Mouse (Mus musculus) ES-E14 (cell line): ENCODE results near the gene Pcbp1.

ENCODE experiments used
- HCFC1 ChIP-seq: IDR thresholded peaks from 2 replicates; pipeline ENCODE4 v1.6.1; 2012; ENCODE audit warnings: low read length, inconsistent platforms, borderline replicate concordance; ENCODE audit not compliant: insufficient read depth
- MAFK ChIP-seq: IDR thresholded peaks from 2 replicates; pipeline ENCODE4 v1.6.1; 2014; ENCODE audit warnings: mild to moderate bottlenecking, low read depth, low read length, inconsistent platforms; ENCODE audit not compliant: insufficient read depth
- ZC3H11A ChIP-seq: IDR thresholded peaks from 2 replicates; pipeline ENCODE4 v1.6.1; 2012; ENCODE audit warnings: low read depth, mild to moderate bottlenecking, inconsistent platforms, low read length, borderline replicate concordance

DNA sequence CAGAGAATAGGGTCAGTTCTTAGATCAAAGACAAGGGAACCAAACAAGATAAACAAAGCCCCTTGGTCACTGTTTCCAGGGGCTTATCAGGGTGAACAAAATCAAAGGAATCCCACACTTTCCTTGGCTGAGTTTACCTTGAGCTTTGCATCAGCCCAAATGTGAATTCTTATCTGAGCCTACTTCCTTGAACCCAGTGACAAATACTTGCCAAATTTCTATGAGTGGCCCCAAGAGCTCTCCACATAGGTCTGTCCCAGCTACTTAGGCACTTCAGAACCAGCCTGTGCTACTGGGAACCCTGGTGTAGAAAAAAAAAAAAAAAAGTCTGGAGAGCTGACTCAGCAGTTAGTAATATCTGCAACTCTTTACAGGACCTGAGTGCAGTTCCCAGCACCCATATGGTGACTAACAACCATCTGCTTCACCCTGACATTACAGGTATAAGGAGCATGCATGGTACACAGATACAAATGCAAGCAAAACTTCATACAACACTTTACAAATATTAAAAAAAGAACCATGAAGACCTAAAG, 51.4 kb downstream of the Pcbp1 start:
- TF ChIP-seq MAFK, result peak; percentile 85
- no peak for TF ChIP-seq HCFC1
- no peak for TF ChIP-seq ZC3H11A
